Mouse (Mus musculus): ENCODE measurements around the gene Zfp704.

GRCm38 (mm10) chr3:9434394-9435175 lies 175.3 kb downstream of the Zfp704 start:
- TF ChIP-seq POLR2A (IDR thresholded peaks at IDR 0.05; ENCODE audit: control insufficient read depth, low read depth, low read length) (no peak), CTCF (IDR thresholded peaks at IDR 0.05; ENCODE audit: control insufficient read depth, insufficient read depth, insufficient replicate concordance, low read depth, low read length) (no peak)
